In genomic region chr7:49565798-49566197, GRCm38 (mm10) we compare ENCODE assay signal across 18 mouse cellular contexts.
DNase-seq lines count a peak whose midpoint lies in the region; ATAC-seq and TF ChIP-seq lines count a peak whose summit lies in the region.
"Had no signal": no experiment of that assay in that cellular context is flagged by ENCODE, and none has a peak within 500 bp of the region (broad histone marks: within the 10 kb centered on the region; RNA-seq: fewer than 3 reads in every experiment).

No protein-coding gene starts in this region.

- no peak for DNase-seq in embryonic facial prominence, embryonic 10.5 days (ENCODE audit: low spot score)
- no peak for DNase-seq in heart, adult 11 months
- DNase-seq in kidney, postnatal 10 days, result no peak
- DNase-seq in brain, embryonic 14.5 days (ENCODE audit: low read depth), result peak; percentile 39
- DNase-seq: adrenal gland, postnatal 14 days; cerebellum, adult 8-10 months; liver, embryonic 13.5 days; lung, embryonic 14.5 days; lung, postnatal 36 days; right cerebral cortex, postnatal 4 days; thymus, adult 2 months had no signal

- 0 out of 2 replicates have a peak, but pooled peaks have one; percentile 45 for ATAC-seq in embryonic facial prominence, embryonic 15.5 days (ENCODE audit: insufficient number of reproducible peaks, low FRiP score, low TSS enrichment, low read depth)
- ATAC-seq in heart, embryonic 13.5 days (ENCODE audit: extremely low read depth, insufficient number of reproducible peaks, low FRiP score, low TSS enrichment), result no peak
- ATAC-seq in kidney, embryonic 16.5 days (ENCODE audit: low FRiP score, low TSS enrichment), result no peak
- no peak for ATAC-seq in midbrain, embryonic 15.5 days (replicated peaks)

- no peaks in the 10 kb centered on the region for H3K27me3 ChIP-seq in embryonic facial prominence, embryonic 15.5 days
- no peaks in the 10 kb centered on the region for H3K27me3 ChIP-seq in embryonic facial prominence, embryonic 10.5 days (replicated peaks; ENCODE audit: low read depth, poor library complexity, severe bottlenecking)
- no peaks in the 10 kb centered on the region for H3K27me3 ChIP-seq in heart, embryonic 13.5 days (replicated peaks)
- H3K27me3 ChIP-seq in kidney, embryonic 16.5 days (ENCODE audit: insufficient read depth, low read length), result no peaks in the 10 kb centered on the region
- H3K27me3 ChIP-seq in midbrain, embryonic 15.5 days (replicated peaks), result no peaks in the 10 kb centered on the region
- H3K27me3 ChIP-seq: embryonic facial prominence, embryonic 12.5 days; limb, embryonic 13.5 days; liver, embryonic 13.5 days had no signal

- H3K4me1 ChIP-seq in embryonic facial prominence, embryonic 15.5 days, result peaks cover 5% of the 10 kb centered on the region; the same call in 1 of the 2 replicates
- H3K4me1 ChIP-seq in embryonic facial prominence, embryonic 10.5 days, result peaks cover 15% of the 10 kb centered on the region; the same call in 1 of the 2 replicates
- H3K4me1 ChIP-seq in heart, embryonic 13.5 days, result peaks cover 64% of the 10 kb centered on the region
- H3K4me1 ChIP-seq in kidney, embryonic 16.5 days (ENCODE audit: insufficient read depth, low read length), result peaks cover 26% of the 10 kb centered on the region
- no peaks in the 10 kb centered on the region for H3K4me1 ChIP-seq in midbrain, embryonic 15.5 days
- H3K4me1 ChIP-seq: liver, embryonic 13.5 days had no signal

- H3K4me2 ChIP-seq in embryonic facial prominence, embryonic 15.5 days (replicated peaks), result no peak overlapping the region
- H3K4me2 ChIP-seq in heart, embryonic 13.5 days, result no peak overlapping the region
- no peak overlapping the region for H3K4me2 ChIP-seq in kidney, embryonic 16.5 days (replicated peaks; ENCODE audit: low read depth, low read length)
- H3K4me2 ChIP-seq in midbrain, embryonic 15.5 days, result no peak overlapping the region
- H3K4me2 ChIP-seq: embryonic facial prominence, embryonic 12.5 days; hindbrain, embryonic 14.5 days; limb, embryonic 13.5 days; liver, embryonic 13.5 days; lung, embryonic 14.5 days had no signal

- H3K9me3 ChIP-seq in embryonic facial prominence, embryonic 15.5 days (replicated peaks), result no peaks in the 10 kb centered on the region
- no peaks in the 10 kb centered on the region for H3K9me3 ChIP-seq in embryonic facial prominence, embryonic 10.5 days
- H3K9me3 ChIP-seq in heart, embryonic 13.5 days, result no peaks in the 10 kb centered on the region
- H3K9me3 ChIP-seq in kidney, embryonic 16.5 days (ENCODE audit: low read length), result no peaks in the 10 kb centered on the region
- no peaks in the 10 kb centered on the region for H3K9me3 ChIP-seq in midbrain, embryonic 15.5 days
- H3K9me3 ChIP-seq: embryonic facial prominence, embryonic 12.5 days; limb, embryonic 13.5 days; liver, embryonic 13.5 days had no signal

- no peak overlapping the region for H3K4me3 ChIP-seq in embryonic facial prominence, embryonic 15.5 days (replicated peaks)
- H3K4me3 ChIP-seq in embryonic facial prominence, embryonic 10.5 days, result no peak overlapping the region
- no peak overlapping the region for H3K4me3 ChIP-seq in heart, embryonic 13.5 days
- no peak overlapping the region for H3K4me3 ChIP-seq in kidney, embryonic 16.5 days (ENCODE audit: low read length)
- no peak overlapping the region for H3K4me3 ChIP-seq in midbrain, embryonic 15.5 days
- H3K4me3 ChIP-seq: embryonic facial prominence, embryonic 12.5 days; limb, embryonic 13.5 days; liver, embryonic 13.5 days had no signal

- no peak overlapping the region for H3K27ac ChIP-seq in embryonic facial prominence, embryonic 15.5 days (replicated peaks)
- no peak overlapping the region for H3K27ac ChIP-seq in embryonic facial prominence, embryonic 10.5 days (replicated peaks)
- H3K27ac ChIP-seq in heart, embryonic 13.5 days (replicated peaks), result peak overlapping the region; percentile 74
- peak overlapping the region; percentile 39; the same call in 1 of the 2 replicates for H3K27ac ChIP-seq in kidney, embryonic 16.5 days (ENCODE audit: low read length)
- H3K27ac ChIP-seq in midbrain, embryonic 15.5 days, result no peak overlapping the region
- H3K27ac ChIP-seq: embryonic facial prominence, embryonic 12.5 days; hindbrain, embryonic 14.5 days; limb, embryonic 13.5 days; liver, embryonic 13.5 days had no signal

- WGBS in embryonic facial prominence, embryonic 15.5 days, result 82% methylated on average over 11 of the region's 11 CpGs
- 90% methylated on average over 11 of the region's 11 CpGs for WGBS in embryonic facial prominence, embryonic 10.5 days
- WGBS in heart, embryonic 13.5 days, result 64% methylated on average over 11 of the region's 11 CpGs
- 51% methylated on average over 11 of the region's 11 CpGs for WGBS in kidney, embryonic 16.5 days
- WGBS in midbrain, embryonic 15.5 days, result 86% methylated on average over 11 of the region's 11 CpGs

- TF ChIP-seq POLR2A in brain, embryonic 14.5 days (IDR thresholded peaks at IDR 0.05; ENCODE audit: borderline replicate concordance, extremely low read depth, insufficient read depth, insufficient read length, poor library complexity, severe bottlenecking), result no peak

- no peak for TF ChIP-seq CTCF in brain, embryonic 14.5 days (IDR thresholded peaks at IDR 0.05; ENCODE audit: borderline replicate concordance, extremely low read depth, insufficient read depth, insufficient read length)

- peaks cover 57% of the 10 kb centered on the region; the same call in 1 of the 2 replicates for H3K36me3 ChIP-seq in embryonic facial prominence, embryonic 15.5 days
- peaks cover 35% of the 10 kb centered on the region for H3K36me3 ChIP-seq in embryonic facial prominence, embryonic 10.5 days (replicated peaks)
- peaks cover 87% of the 10 kb centered on the region for H3K36me3 ChIP-seq in heart, embryonic 13.5 days
- peaks cover 65% of the 10 kb centered on the region for H3K36me3 ChIP-seq in kidney, embryonic 16.5 days (ENCODE audit: insufficient read depth, low read length)
- H3K36me3 ChIP-seq in midbrain, embryonic 15.5 days (replicated peaks), result peaks cover 5% of the 10 kb centered on the region; the same call in 1 of the 2 replicates
- H3K36me3 ChIP-seq: embryonic facial prominence, embryonic 12.5 days had no signal

- no peak overlapping the region for H3K9ac ChIP-seq in embryonic facial prominence, embryonic 15.5 days
- peak overlapping the region; percentile 62 for H3K9ac ChIP-seq in heart, embryonic 13.5 days
- no peak overlapping the region for H3K9ac ChIP-seq in kidney, embryonic 16.5 days (replicated peaks; ENCODE audit: low read length)
- no peak overlapping the region for H3K9ac ChIP-seq in midbrain, embryonic 15.5 days
- H3K9ac ChIP-seq: embryonic facial prominence, embryonic 12.5 days; hindbrain, embryonic 14.5 days; limb, embryonic 13.5 days; liver, embryonic 13.5 days; lung, embryonic 14.5 days had no signal

Comparison
In these comparisons a context has a peak if more than half of its experiments do, and no peak if none do; other contexts are left out.
1. H3K27ac ChIP-seq: peak in heart, embryonic 13.5 days (single experiment) and kidney, embryonic 16.5 days (single experiment); none in embryonic facial prominence, embryonic 15.5 days (single experiment), embryonic facial prominence, embryonic 10.5 days (single experiment) and midbrain, embryonic 15.5 days (single experiment).